Mouse (Mus musculus) stomach, postnatal 0 days (tissue): ENCODE results near the gene Zfp2. TPM values are rescaled to one million over a fixed set of nuclear protein-coding genes. Genes with fewer than 3 reads are reported as not detected.
A peak's percentile ranks its signal among the peaks of the same experiment; 100 is the strongest.

ENCODE experiments used
- ATAC-seq: fragments of 200-750 bp; cut with Nextera tagmentation; 2 replicates; pipeline ENCODE4 v1.8.0; 2017; ENCODE audit not compliant: low FRiP score, low TSS enrichment
- DNase-seq: peaks from one replicate; pipeline ENCODE4 v3.0.0-alpha.2; 2016; ENCODE audit warnings: low spot score
- H3K27ac ChIP-seq: fragments of 300-500 bp; sonication (generic); replicated peaks from 2 replicates; pipeline ENCODE4 v1.5.1; 2014; ENCODE audit warnings: mild to moderate bottlenecking, control low read depth
- H3K27me3 ChIP-seq: fragments of 300-500 bp; sonication (generic); 2 replicates; pipeline ENCODE4 v1.6.1; 2014; ENCODE audit warnings: low read length; ENCODE audit not compliant: control insufficient read depth, insufficient read depth
- H3K36me3 ChIP-seq: fragments of 300-500 bp; sonication (generic); 2 replicates; pipeline ENCODE4 v1.6.1; 2014; ENCODE audit warnings: low read length, mixed read lengths; ENCODE audit not compliant: control insufficient read depth, insufficient read depth
- H3K4me1 ChIP-seq: fragments of 300-500 bp; sonication (generic); replicated peaks from 2 replicates; pipeline ENCODE4 v1.6.1; 2014; ENCODE audit warnings: antibody characterized with exemption; ENCODE audit not compliant: control insufficient read depth, insufficient read depth
- H3K4me2 ChIP-seq: fragments of 300-500 bp; sonication (generic); replicated peaks from 2 replicates; pipeline ENCODE4 v1.6.1; 2014; ENCODE audit warnings: low read depth, mild to moderate bottlenecking, control low read depth, moderate library complexity
- H3K4me3 ChIP-seq: fragments of 300-500 bp; sonication (generic); 2 replicates; pipeline ENCODE4 v1.5.1; 2014; ENCODE audit warnings: low read depth, low read length, control low read depth
- H3K9ac ChIP-seq: fragments of 300-500 bp; sonication (generic); 2 replicates; pipeline ENCODE4 v1.6.1; 2014; ENCODE audit warnings: mild to moderate bottlenecking, low read length, control low read depth, mixed read lengths
- H3K9me3 ChIP-seq: fragments of 300-500 bp; sonication (generic); 2 replicates; pipeline ENCODE4 v1.6.1; 2016; ENCODE audit warnings: low read length; ENCODE audit not compliant: control insufficient read depth
- CTCF ChIP-seq: IDR thresholded peaks from 2 replicates; pipeline ENCODE4 v1.5.1; 2016; ENCODE audit warnings: antibody characterized with exemption, low read depth, mild to moderate bottlenecking, moderate library complexity
- EP300 ChIP-seq: optimal IDR thresholded peaks from 2 replicates; pipeline ENCODE3; 2016; ENCODE audit warnings: antibody characterized with exemption
- WGBS: fragments of 180-500 bp; shearing (Covaris S2); extraction: QIAGEN DNeasy Blood & Tissue Kit; methylation state at CpG from one replicate; pipeline ENCODE4 v1.1.7; 2014; 5-methylcytosine and 5-hydroxymethylcytosine counted together
- polyA plus RNA-seq: library from polyadenylated mRNA; unstranded; fragments of >200 nt; fragmentation: Nextera tagmentation; extraction: Ambion mirVana; gene quantifications from 2 replicates; pipeline ENCODE4 v1.2.1, GENCODE M21; 2015

Zfp2 gene
- polyA plus RNA-seq, 1 experiment from 2014 or later: 4.6 TPM

- 96% methylated on average over 3 of the region's 3 CpGs for WGBS
- no peak overlapping the region for H3K4me2 ChIP-seq
- H3K9me3 ChIP-seq: no peaks in the 10 kb centered on the region
- H3K4me1 ChIP-seq: no peaks in the 10 kb centered on the region
- H3K9ac ChIP-seq: no peak overlapping the region
- H3K27me3 ChIP-seq: no peaks in the 10 kb centered on the region
- TF ChIP-seq EP300: no peak
- no peak for TF ChIP-seq CTCF
- no peak overlapping the region for H3K4me3 ChIP-seq
- no peak overlapping the region for H3K27ac ChIP-seq
- ATAC-seq: no peak
- 0 out of 2 replicates have a peak, but pooled peaks cover 5% of the 10 kb centered on the region for H3K36me3 ChIP-seq
- DNase-seq: no peak
These were observed 1.5 kb downstream of the Zfp2 start for GRCm38 (mm10) chr11:50914461-50914860.

- no peak overlapping the region for H3K27ac ChIP-seq
- no peaks in the 10 kb centered on the region for H3K9me3 ChIP-seq
- H3K36me3 ChIP-seq: peaks cover 10% of the 10 kb centered on the region; the same call in 1 of the 2 replicates
- H3K9ac ChIP-seq: no peak overlapping the region
- H3K4me3 ChIP-seq: no peak overlapping the region
- no peaks in the 10 kb centered on the region for H3K4me1 ChIP-seq
- WGBS: 70% methylated on average over 1 of the region's 1 CpGs
- ATAC-seq (no peak), DNase-seq (no peak)
- H3K4me2 ChIP-seq: no peak overlapping the region
- TF ChIP-seq EP300: no peak
- TF ChIP-seq CTCF: no peak
- H3K27me3 ChIP-seq: no peaks in the 10 kb centered on the region
These were observed 2.7 kb downstream of the Zfp2 start for GRCm38 (mm10) chr11:50913301-50913700.

GRCm38 (mm10) chr11:50908136-50908535 lies 7.8 kb downstream of the Zfp2 start:
- H3K27me3 ChIP-seq: no peaks in the 10 kb centered on the region
- WGBS: 90% methylated on average over 5 of the region's 5 CpGs
- no peak overlapping the region for H3K9ac ChIP-seq
- no peak overlapping the region for H3K4me2 ChIP-seq
- ATAC-seq (no peak), DNase-seq (no peak)
- H3K4me1 ChIP-seq: no peaks in the 10 kb centered on the region
- no peak overlapping the region for H3K4me3 ChIP-seq
- TF ChIP-seq CTCF (no peak), EP300 (no peak)
- H3K36me3 ChIP-seq: peaks cover 41% of the 10 kb centered on the region
- peaks cover 9% of the 10 kb centered on the region for H3K9me3 ChIP-seq
- H3K27ac ChIP-seq: no peak overlapping the region

GRCm38 (mm10) chr11:50897359-50897758 lies 18.6 kb downstream of the Zfp2 start:
- Histone ChIP-seq H3K4me1 (no peaks in the 10 kb centered on the region), H3K9ac (no peak overlapping the region), H3K36me3 (peaks cover under 1% of the 10 kb centered on the region; the same call in 1 of the 2 replicates), H3K9me3 (peaks cover 11% of the 10 kb centered on the region; the same call in 1 of the 2 replicates), H3K27me3 (no peaks in the 10 kb centered on the region), H3K27ac (no peak overlapping the region), H3K4me3 (no peak overlapping the region), H3K4me2 (no peak overlapping the region)
- no peak for DNase-seq
- no peak for ATAC-seq
- TF ChIP-seq CTCF (no peak), EP300 (no peak)
- 72% methylated on average over 1 of the region's 1 CpGs for WGBS

GRCm38 (mm10) chr11:50892441-50892840 lies 23.5 kb downstream of the Zfp2 start:
- Histone ChIP-seq H3K4me2 (no peak overlapping the region), H3K9me3 (0 out of 2 replicates have a peak, but pooled peaks cover under 1% of the 10 kb centered on the region), H3K4me1 (no peaks in the 10 kb centered on the region), H3K4me3 (no peak overlapping the region), H3K27me3 (no peaks in the 10 kb centered on the region), H3K36me3 (no peaks in the 10 kb centered on the region), H3K27ac (no peak overlapping the region), H3K9ac (no peak overlapping the region)
- no peak for DNase-seq
- no peak for ATAC-seq
- WGBS: 41% methylated on average over 2 of the region's 2 CpGs
- TF ChIP-seq CTCF: no peak
- TF ChIP-seq EP300: no peak

GRCm38 (mm10) chr11:50887390-50888128 lies 28.4 kb downstream of the Zfp2 start, which contains the start of gene Zfp454:
Zfp454 (minus strand) TSS chr11:50887651.
- no peak for TF ChIP-seq CTCF
- no peak for TF ChIP-seq EP300
- Histone ChIP-seq H3K4me1 (no peaks in the 10 kb centered on the region), H3K27me3 (no peaks in the 10 kb centered on the region), H3K9ac (peak within 1 kb of the TSS; percentile 53; the same call in 1 of the 2 replicates), H3K36me3 (no peaks in the 10 kb centered on the region), H3K4me2 (peak within 1 kb of the TSS; percentile 69), H3K4me3 (peak within 1 kb of the TSS; percentile 42), H3K27ac (peak within 1 kb of the TSS; percentile 5; the same call in 1 of the 2 replicates), H3K9me3 (no peaks in the 10 kb centered on the region)
- ATAC-seq: peak; percentile 89
- WGBS: 5% methylated on average over 26 of the region's 26 CpGs
- DNase-seq: peak; percentile 78
